Mouse (Mus musculus) heart, embryonic 15.5 days (tissue): ENCODE results near the gene Iqgap3. TPM values are rescaled to one million over a fixed set of nuclear protein-coding genes. Genes with fewer than 3 reads are reported as not detected.

Experiments used
- ATAC-seq: fragments of 200-750 bp; cut with Nextera tagmentation; replicated peaks from 2 replicates; pipeline ENCODE4 v1.8.0; 2017; ENCODE audit warnings: low read depth, moderate TSS enrichment; ENCODE audit not compliant: insufficient number of reproducible peaks, insufficient read depth, low FRiP score
- H3K27ac ChIP-seq: fragments of 300-500 bp; sonication (generic); 2 replicates; pipeline ENCODE4 v1.5.1; 2015; ENCODE audit warnings: mild to moderate bottlenecking, inconsistent platforms
- H3K27me3 ChIP-seq: fragments of 300-500 bp; sonication (generic); 2 replicates; pipeline ENCODE4 v1.6.1; 2015; ENCODE audit warnings: inconsistent platforms
- H3K36me3 ChIP-seq: fragments of 300-500 bp; sonication (generic); 2 replicates; pipeline ENCODE4 v1.6.1; 2015; ENCODE audit warnings: mild to moderate bottlenecking, inconsistent platforms
- H3K4me1 ChIP-seq: fragments of 300-500 bp; sonication (generic); replicated peaks from 2 replicates; pipeline ENCODE4 v1.6.1; 2015; ENCODE audit warnings: inconsistent platforms
- H3K4me2 ChIP-seq: fragments of 300-500 bp; sonication (generic); 2 replicates; pipeline ENCODE4 v1.6.1; 2015; ENCODE audit warnings: inconsistent platforms, mild to moderate bottlenecking, moderate library complexity
- H3K4me3 ChIP-seq: fragments of 300-500 bp; sonication (generic); 2 replicates; pipeline ENCODE4 v1.5.1; 2015; ENCODE audit warnings: mild to moderate bottlenecking, inconsistent platforms
- H3K9ac ChIP-seq: fragments of 300-500 bp; sonication (generic); 2 replicates; pipeline ENCODE4 v1.6.1; 2015; ENCODE audit warnings: mild to moderate bottlenecking, inconsistent platforms
- H3K9me3 ChIP-seq: fragments of 300-500 bp; sonication (generic); replicated peaks from 2 replicates; pipeline ENCODE4 v1.6.1; 2016; ENCODE audit warnings: inconsistent platforms
- WGBS: fragments of 180-500 bp; shearing (Covaris S2); methylation state at CpG from one replicate; pipeline ENCODE4 v1.1.7; 2015; ENCODE audit warnings: mixed read lengths; 5-methylcytosine and 5-hydroxymethylcytosine counted together
- polyA plus RNA-seq: library from polyadenylated mRNA; unstranded; fragments of >200 nt; fragmentation: Nextera tagmentation; extraction: Ambion mirVana; gene quantifications from 2 replicates; pipeline ENCODE4 v1.2.1, GENCODE M21; 2015

Gene Iqgap3
- polyA plus RNA-seq, 1 experiment from 2014 or later, result 21.1 TPM

DNA sequence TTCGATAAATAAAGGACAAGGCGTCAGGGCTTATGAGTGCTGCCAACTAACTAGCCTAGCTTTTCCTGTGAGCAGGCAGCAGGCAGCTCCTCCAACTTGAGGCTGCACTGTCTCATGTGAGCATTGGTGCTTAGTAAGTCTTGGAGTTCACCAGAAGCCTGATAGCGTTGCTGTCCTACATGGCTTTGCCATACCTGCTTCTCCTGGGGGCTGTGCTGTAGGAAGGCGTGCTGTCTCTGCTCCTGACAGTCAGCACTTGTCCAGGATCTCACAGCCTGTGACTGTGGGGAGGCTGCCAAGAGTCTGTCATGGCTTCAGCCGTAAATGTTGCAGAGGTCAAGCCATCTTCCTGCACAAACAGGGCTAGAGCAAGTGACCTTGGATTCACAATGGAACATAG lies 84.3 kb downstream of the Iqgap3 start:
- peaks cover 93% of the 10 kb centered on the region for H3K36me3 ChIP-seq

DNA sequence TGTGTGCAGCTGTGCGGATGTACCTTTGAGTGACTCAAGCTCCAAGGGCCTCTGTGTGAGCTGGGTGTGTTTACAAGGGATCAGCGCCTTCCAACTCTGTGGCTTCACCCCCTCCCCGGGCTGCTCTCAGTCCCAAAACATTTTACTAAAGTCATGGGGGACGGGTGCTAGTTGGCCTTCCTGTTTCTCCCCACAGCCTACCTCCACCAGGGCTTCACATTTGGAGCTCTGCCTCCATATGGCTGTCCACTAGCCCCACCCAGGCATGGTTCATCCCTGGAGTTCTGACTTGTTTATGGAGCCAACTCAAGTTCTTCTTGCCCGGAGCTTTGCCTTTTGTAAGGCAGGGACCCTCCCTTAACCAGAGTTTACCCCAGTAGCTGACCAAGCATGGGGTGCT lies 88.6 kb downstream of the Iqgap3 start:
- peaks cover 37% of the 10 kb centered on the region for H3K4me1 ChIP-seq
- no peaks in the 10 kb centered on the region for H3K27me3 ChIP-seq
- no peak overlapping the region for H3K27ac ChIP-seq
- no peak for ATAC-seq
- 88% methylated on average over 5 of the region's 5 CpGs for WGBS
- H3K9me3 ChIP-seq, result no peaks in the 10 kb centered on the region
- H3K4me3 ChIP-seq, result no peak overlapping the region
- peaks cover 62% of the 10 kb centered on the region for H3K36me3 ChIP-seq
- no peak overlapping the region for H3K9ac ChIP-seq
- H3K4me2 ChIP-seq, result no peak overlapping the region

More for the DNA sequence above, 84.3 kb downstream of the Iqgap3 start:
- Histone ChIP-seq H3K4me1 (peaks cover 17% of the 10 kb centered on the region), H3K27me3 (no peaks in the 10 kb centered on the region), H3K9me3 (no peaks in the 10 kb centered on the region), H3K4me3 (no peak overlapping the region), H3K4me2 (no peak overlapping the region), H3K27ac (peak overlapping the region; percentile 82), H3K9ac (0 out of 2 replicates have a peak overlapping the region, but pooled peaks have one; percentile 9)
- ATAC-seq, result peak; percentile 76
- WGBS, result 48% methylated on average over 5 of the region's 5 CpGs

Other genes with a start within 250 kb of the Iqgap3 start
- 0.37 and 3.8 TPM in 2 replicates for gene Sh2d2a, start 235.2 kb upstream of the Iqgap3 start, polyA plus RNA-seq
- gene Prcc, start 196.4 kb upstream of the Iqgap3 start, polyA plus RNA-seq, result 11.3 and 12.7 TPM in 2 replicates
- gene Hdgf, start 175.7 kb upstream of the Iqgap3 start, polyA plus RNA-seq, result 134 and 161 TPM in 2 replicates
- gene Mrpl24, start 162.5 kb upstream of the Iqgap3 start, polyA plus RNA-seq, result 59.2 and 60.6 TPM in 2 replicates
- 23.9 and 33.3 TPM in 2 replicates for gene Isg20l2, start 151.7 kb upstream of the Iqgap3 start, polyA plus RNA-seq
- 12.2 and 17.4 TPM in 2 replicates for gene Rrnad1, start 151.3 kb upstream of the Iqgap3 start, polyA plus RNA-seq
- gene Crabp2, start 133.3 kb upstream of the Iqgap3 start, polyA plus RNA-seq, result 4.1 and 20.1 TPM in 2 replicates
- gene Nes, start 110.9 kb upstream of the Iqgap3 start, polyA plus RNA-seq, result 14.8 and 16.1 TPM in 2 replicates
- 0.24 and 0.34 TPM in 2 replicates for gene Bcan, start 81.7 kb upstream of the Iqgap3 start, polyA plus RNA-seq
- gene Hapln2, start 54.4 kb upstream of the Iqgap3 start, polyA plus RNA-seq, result 0.15 TPM in 1 of 2 replicates, not detected in the other
- gene Gpatch4, start 38.9 kb upstream of the Iqgap3 start, polyA plus RNA-seq, result 15.4 and 20.6 TPM in 2 replicates
- gene Naxe, start 23.5 kb upstream of the Iqgap3 start, polyA plus RNA-seq, result 137 and 155 TPM in 2 replicates
- gene Ttc24, start 3.7 kb upstream of the Iqgap3 start, polyA plus RNA-seq, result 0.32 TPM in 1 of 2 replicates, not detected in the other
- 35.4 and 43.2 TPM in 2 replicates for gene Mef2d, start 60.4 kb downstream of the Iqgap3 start, polyA plus RNA-seq
- 0.13 and 0.14 TPM in 2 replicates for gene Rhbg, start 172.7 kb downstream of the Iqgap3 start, polyA plus RNA-seq
- 0.20 TPM in 1 of 2 replicates, not detected in the other for gene Gm38392, start 205.2 kb downstream of the Iqgap3 start, polyA plus RNA-seq
- 11.8 and 14.0 TPM in 2 replicates for gene Tsacc, start 215.0 kb downstream of the Iqgap3 start, polyA plus RNA-seq
- 322 and 382 TPM in 2 replicates for gene Cct3, start 215.1 kb downstream of the Iqgap3 start, polyA plus RNA-seq
- gene Glmp, start 243.1 kb downstream of the Iqgap3 start, polyA plus RNA-seq, result 143 and 156 TPM in 2 replicates